Mouse (Mus musculus) lung, postnatal 0 days (tissue): ENCODE measurements around the gene Slc4a10.

Experiments used
- CTCF ChIP-seq: IDR thresholded peaks from 2 replicates; pipeline ENCODE4 v1.5.1; 2016; ENCODE audit warnings: antibody characterized with exemption, mild to moderate bottlenecking
- EP300 ChIP-seq: IDR thresholded peaks from 2 replicates; pipeline ENCODE4 v1.6.1; 2016; ENCODE audit warnings: antibody characterized with exemption, mild to moderate bottlenecking, control low read depth

DNA sequence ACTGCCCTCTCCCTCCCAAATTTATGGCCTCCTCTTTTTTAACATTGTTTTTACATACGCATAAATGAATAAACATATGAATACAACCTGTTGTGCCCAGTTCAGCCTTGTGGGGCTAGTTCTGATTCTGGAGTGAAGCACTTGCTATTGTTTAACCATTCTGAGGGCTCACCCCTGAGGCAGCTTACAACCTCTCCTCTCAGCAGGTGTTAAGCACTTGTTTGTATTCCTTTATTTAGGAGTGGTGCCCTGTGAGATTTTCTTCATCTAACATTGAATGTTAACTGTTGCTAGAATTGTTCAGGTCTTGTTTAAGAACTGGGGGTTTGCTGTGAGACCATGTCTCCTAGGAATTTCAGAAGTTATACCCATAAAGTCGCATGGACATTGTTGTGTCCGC is 28.1 kb upstream of the Slc4a10 start:
- no peak for TF ChIP-seq CTCF
- TF ChIP-seq EP300: no peak
